In genomic region chr3:89688694-89689581, GRCm38 (mm10) we compare ENCODE assay signal across 7 mouse cellular contexts. TPM values are rescaled to one million over a fixed set of nuclear protein-coding genes. Genes with fewer than 3 reads are reported as not detected.
DNase-seq lines count a peak whose midpoint lies in the region; ATAC-seq and TF ChIP-seq lines count a peak whose summit lies in the region.

No protein-coding gene starts in this region.

- TF ChIP-seq POLR2A in heart, adult 2 months (IDR thresholded peaks at IDR 0.05; ENCODE audit: insufficient read depth, low read depth, low read length) = no peak
- TF ChIP-seq POLR2A in kidney, adult 2 months (IDR thresholded peaks at IDR 0.05; ENCODE audit: low read depth, low read length) = no peak
- no peak for TF ChIP-seq POLR2A in spleen, adult 2 months (IDR thresholded peaks at IDR 0.05; ENCODE audit: low read depth, low read length)

- no peaks in the 10 kb centered on the region for H3K36me3 ChIP-seq in embryonic facial prominence, embryonic 11.5 days (replicated peaks; ENCODE audit: control insufficient read depth, insufficient read depth, low read depth, low read length)
- no peaks in the 10 kb centered on the region for H3K36me3 ChIP-seq in heart, adult 2 months (ENCODE audit: control insufficient read depth, insufficient read depth, low read length)
- H3K36me3 ChIP-seq in kidney, adult 2 months (ENCODE audit: control insufficient read depth, insufficient read depth, low read length) = no peaks in the 10 kb centered on the region
- no peaks in the 10 kb centered on the region for H3K36me3 ChIP-seq in limb, embryonic 11.5 days (ENCODE audit: control insufficient read depth, insufficient read depth, low read length)
- H3K36me3 ChIP-seq in midbrain, embryonic 15.5 days (replicated peaks) = no peaks in the 10 kb centered on the region
- no peaks in the 10 kb centered on the region for H3K36me3 ChIP-seq in spleen, adult 2 months (ENCODE audit: control insufficient read depth, insufficient read depth, low read length)

- intact Hi-C loops in heart, adult 2 months (cut with DNase I) = loop anchor here (1.0 to 10.0 kb wide), 4 partner anchors 94 to 347 kb away; no protein-coding TSS in a partner anchor

- no peak overlapping the region for H3K27ac ChIP-seq in embryonic facial prominence, embryonic 11.5 days (replicated peaks; ENCODE audit: low read depth, low read length)
- no peak overlapping the region for H3K27ac ChIP-seq in heart, adult 2 months
- H3K27ac ChIP-seq in kidney, adult 2 months (ENCODE audit: insufficient read depth, low read depth, low read length) = no peak overlapping the region
- H3K27ac ChIP-seq in limb, embryonic 11.5 days (replicated peaks; ENCODE audit: low read depth, low read length) = no peak overlapping the region
- peak overlapping the region; percentile 90 for H3K27ac ChIP-seq in midbrain, embryonic 15.5 days
- no peak overlapping the region for H3K27ac ChIP-seq in spleen, adult 2 months (ENCODE audit: insufficient read depth, low read length)

- peak overlapping the region; percentile 74 for H3K9ac ChIP-seq in embryonic facial prominence, embryonic 11.5 days (replicated peaks; ENCODE audit: low read length)
- H3K9ac ChIP-seq in heart, adult 2 months (ENCODE audit: low read depth, low read length) = no peak overlapping the region
- peak overlapping the region; percentile 54 for H3K9ac ChIP-seq in limb, embryonic 11.5 days (ENCODE audit: low read length)
- peak overlapping the region; percentile 68 for H3K9ac ChIP-seq in midbrain, embryonic 15.5 days

- TF ChIP-seq CTCF in heart, adult 2 months (IDR thresholded peaks at IDR 0.05) = 0 out of 2 replicates have a peak, but pooled peaks have one; percentile 99
- peak; percentile 93 for TF ChIP-seq CTCF in kidney, adult 2 months (conservative IDR thresholded peaks at IDR 0.05; ENCODE audit: insufficient read depth, insufficient read length, low read depth, low read length)
- TF ChIP-seq CTCF in spleen, adult 2 months (IDR thresholded peaks at IDR 0.05; ENCODE audit: extremely low read depth, insufficient read depth, insufficient read length, insufficient replicate concordance) = peak; percentile 92

- H3K4me1 ChIP-seq in embryonic facial prominence, embryonic 11.5 days (ENCODE audit: control insufficient read depth, insufficient read depth, low read length) = no peaks in the 10 kb centered on the region
- peaks cover 1% of the 10 kb centered on the region; the same call in 1 of the 2 replicates for H3K4me1 ChIP-seq in heart, adult 2 months (ENCODE audit: control insufficient read depth, insufficient read depth, low read length)
- no peaks in the 10 kb centered on the region for H3K4me1 ChIP-seq in kidney, adult 2 months (ENCODE audit: control insufficient read depth, insufficient read depth, low read length)
- no peaks in the 10 kb centered on the region for H3K4me1 ChIP-seq in limb, embryonic 11.5 days (ENCODE audit: control insufficient read depth, insufficient read depth, low read length)
- H3K4me1 ChIP-seq in midbrain, embryonic 15.5 days = peaks cover 7% of the 10 kb centered on the region; the same call in 1 of the 2 replicates
- no peaks in the 10 kb centered on the region; the same call in 1 of the 2 replicates for H3K4me1 ChIP-seq in spleen, adult 2 months (ENCODE audit: control insufficient read depth, insufficient read depth, insufficient read length)

- peak; percentile 93 for DNase-seq in adrenal gland, postnatal 10 days
- peak; percentile 91 for DNase-seq in embryonic facial prominence, embryonic 11.5 days (ENCODE audit: low spot score)
- DNase-seq in heart, adult 2 months = peak; percentile 75 to 87
- DNase-seq in kidney, adult 2 months = peak; percentile 84
- DNase-seq in limb, embryonic 11.5 days (ENCODE audit: low spot score) = peak; percentile 92
- DNase-seq in spleen, adult 2 months (ENCODE audit: low read depth in 1 of 2, low spot score in 2 of 2) = peak; percentile 9 to 67

- peak; percentile 58; the same call in 1 of the 2 replicates for TF ChIP-seq EP300 in heart, adult 2 months (IDR thresholded peaks at IDR 0.05; ENCODE audit: insufficient read depth, low read depth, low read length)

- H3K4me2 ChIP-seq in embryonic facial prominence, embryonic 11.5 days (ENCODE audit: low read depth, low read length) = peak overlapping the region; percentile 76
- H3K4me2 ChIP-seq in limb, embryonic 11.5 days (ENCODE audit: low read depth, severe bottlenecking) = peak overlapping the region; percentile 49
- peak overlapping the region; percentile 69 for H3K4me2 ChIP-seq in midbrain, embryonic 15.5 days

- peak overlapping the region; percentile 37 for H3K4me3 ChIP-seq in embryonic facial prominence, embryonic 11.5 days (ENCODE audit: low read depth, low read length)
- H3K4me3 ChIP-seq in heart, adult 2 months = no peak overlapping the region
- H3K4me3 ChIP-seq in kidney, adult 2 months (ENCODE audit: insufficient read depth, low read depth, low read length) = no peak overlapping the region
- peak overlapping the region; percentile 27 for H3K4me3 ChIP-seq in limb, embryonic 11.5 days (ENCODE audit: low read depth, low read length)
- H3K4me3 ChIP-seq in midbrain, embryonic 15.5 days = peak overlapping the region; percentile 44
- peak overlapping the region; percentile 16; the same call in 1 of the 2 replicates for H3K4me3 ChIP-seq in spleen, adult 2 months (ENCODE audit: extremely low read depth, insufficient read depth, insufficient read length)

- H3K9me3 ChIP-seq in embryonic facial prominence, embryonic 11.5 days (replicated peaks; ENCODE audit: control insufficient read depth, low read length) = no peaks in the 10 kb centered on the region
- H3K9me3 ChIP-seq in limb, embryonic 11.5 days (ENCODE audit: control insufficient read depth, low read length) = no peaks in the 10 kb centered on the region
- no peaks in the 10 kb centered on the region for H3K9me3 ChIP-seq in midbrain, embryonic 15.5 days

- ATAC-seq in embryonic facial prominence, embryonic 11.5 days (replicated peaks; ENCODE audit: insufficient number of reproducible peaks, low FRiP score, low TSS enrichment, low read depth) = peak; percentile 84
- ATAC-seq in limb, embryonic 11.5 days (ENCODE audit: insufficient number of reproducible peaks, low FRiP score, low TSS enrichment, low read depth) = peak; percentile 76
- peak; percentile 94 for ATAC-seq in midbrain, embryonic 15.5 days (replicated peaks)

- WGBS in embryonic facial prominence, embryonic 11.5 days = 5% methylated on average over 25 of the region's 25 CpGs
- WGBS in heart, adult 2 months = 7% methylated on average over 25 of the region's 25 CpGs
- 6% methylated on average over 25 of the region's 25 CpGs for WGBS in kidney, adult 2 months
- 10% methylated on average over 25 of the region's 25 CpGs for WGBS in limb, embryonic 11.5 days
- WGBS in midbrain, embryonic 15.5 days = 3% methylated on average over 25 of the region's 25 CpGs
- 6% methylated on average over 25 of the region's 25 CpGs for WGBS in spleen, adult 2 months

- no peaks in the 10 kb centered on the region for H3K79me2 ChIP-seq in heart, adult 2 months (replicated peaks; ENCODE audit: control insufficient read depth, insufficient read depth, low read length)

- H3K27me3 ChIP-seq in embryonic facial prominence, embryonic 11.5 days (ENCODE audit: control insufficient read depth, insufficient read depth, low read length) = no peaks in the 10 kb centered on the region
- no peaks in the 10 kb centered on the region for H3K27me3 ChIP-seq in heart, adult 2 months (ENCODE audit: control insufficient read depth, insufficient read depth, low read length)
- H3K27me3 ChIP-seq in kidney, adult 2 months (replicated peaks; ENCODE audit: control insufficient read depth, insufficient read depth, low read length) = no peaks in the 10 kb centered on the region
- H3K27me3 ChIP-seq in limb, embryonic 11.5 days (ENCODE audit: control insufficient read depth, insufficient read depth, low read length) = no peaks in the 10 kb centered on the region
- H3K27me3 ChIP-seq in midbrain, embryonic 15.5 days (replicated peaks) = no peaks in the 10 kb centered on the region
- H3K27me3 ChIP-seq in spleen, adult 2 months (ENCODE audit: control insufficient read depth, insufficient read depth, low read length) = no peaks in the 10 kb centered on the region; the same call in 1 of the 2 replicates

RNA-seq across cellular contexts. Expression of gene Adar, which starts 25.9 kb away (rescaled TPM):
- total RNA-seq in adrenal gland, postnatal 10 days (2021) = 10 to 100 TPM; 19.5 to 25.3 TPM
- 14.9 and 15.1 TPM in 2 replicates for polyA plus RNA-seq in embryonic facial prominence, embryonic 11.5 days (2014; fragmentation: Nextera tagmentation; extraction: Ambion mirVana)
- 10 to 100 TPM; 10.8 to 13.1 TPM for total RNA-seq in heart, adult 2 months (2021)
- 12.8 and 15.8 TPM in 2 replicates for polyA plus RNA-seq in heart, adult 2 months (2012; rRNA removed)
- 20.5 and 22.0 TPM in 2 replicates for polyA plus RNA-seq in kidney, adult 2 months (2012; rRNA removed)
- polyA plus RNA-seq in limb, embryonic 11.5 days (2014; fragmentation: Nextera tagmentation; extraction: Ambion mirVana) = 15.8 and 18.6 TPM in 2 replicates
- 33.3 and 33.4 TPM in 2 replicates for polyA plus RNA-seq in midbrain, embryonic 15.5 days (2015; fragmentation: Nextera tagmentation; extraction: Ambion mirVana)
- 40.5 and 45.0 TPM in 2 replicates for polyA plus RNA-seq in spleen, adult 2 months (2012; rRNA removed)

Comparison
In these comparisons a context has a peak if more than half of its experiments do, and no peak if none do; other contexts are left out.
1. DNase-seq: peak in every context shown above with its lines; median percentile 93 in adrenal gland, postnatal 10 days; 92 in limb, embryonic 11.5 days; 91 in embryonic facial prominence, embryonic 11.5 days; 84 in kidney, adult 2 months; 81 in heart, adult 2 months; 38 in spleen, adult 2 months.
2. H3K4me3 ChIP-seq: peak in embryonic facial prominence, embryonic 11.5 days (single experiment), limb, embryonic 11.5 days (single experiment), midbrain, embryonic 15.5 days (single experiment) and spleen, adult 2 months (single experiment); none in heart, adult 2 months (single experiment) and kidney, adult 2 months (single experiment).
3. Peak in every context shown above with its lines, with median percentiles within 50 percentile points of each other: ATAC-seq, H3K4me2 ChIP-seq and CTCF ChIP-seq.